Mouse (Mus musculus): ENCODE data around the gene Spocd1. TPM values are rescaled to one million over a fixed set of nuclear protein-coding genes. Genes with fewer than 3 reads are reported as not detected.

Gene Spocd1
- polyA plus RNA-seq, 1 experiment from 2014 or later: not detected

- no peak overlapping the region for H3K9ac ChIP-seq (ENCODE audit: low read length)
- no peaks in the 10 kb centered on the region for H3K9me3 ChIP-seq (ENCODE audit: control insufficient read depth, low read length)
- no peaks in the 10 kb centered on the region for H3K36me3 ChIP-seq (ENCODE audit: control insufficient read depth, insufficient read depth, low read length)
- TF ChIP-seq EP300 (optimal IDR thresholded peaks at IDR 0.05) (no peak), CTCF (IDR thresholded peaks at IDR 0.05; ENCODE audit: low read depth) (no peak)
- no peaks in the 10 kb centered on the region for H3K4me1 ChIP-seq (replicated peaks; ENCODE audit: control insufficient read depth, insufficient read depth)
- H3K4me2 ChIP-seq (replicated peaks; ENCODE audit: low read depth): no peak overlapping the region
- WGBS: 81% methylated on average over 16 of the region's 16 CpGs
- H3K27ac ChIP-seq (replicated peaks): no peak overlapping the region
- no peaks in the 10 kb centered on the region for H3K27me3 ChIP-seq (ENCODE audit: control insufficient read depth, insufficient read depth, low read length)
- DNase-seq (ENCODE audit: low spot score) (no peak), ATAC-seq (ENCODE audit: low FRiP score, low TSS enrichment) (0 out of 2 replicates have a peak, but pooled peaks have one; percentile 36)
- H3K4me3 ChIP-seq (ENCODE audit: low read depth, low read length): no peak overlapping the region
These were observed 65.1 kb downstream of the Spocd1 start for GRCm38 (mm10) chr4:129993944-129994695.

GRCm38 (mm10) chr4:129994728-129995127 lies 65.7 kb downstream of the Spocd1 start:
- ATAC-seq (ENCODE audit: low FRiP score, low TSS enrichment): no peak
- H3K9me3 ChIP-seq (ENCODE audit: control insufficient read depth, low read length): no peaks in the 10 kb centered on the region

GRCm38 (mm10) chr4:129995255-129995654 lies 66.2 kb downstream of the Spocd1 start:
- H3K9ac ChIP-seq (ENCODE audit: low read length): no peak overlapping the region
- TF ChIP-seq CTCF (IDR thresholded peaks at IDR 0.05; ENCODE audit: low read depth) (no peak), EP300 (optimal IDR thresholded peaks at IDR 0.05) (no peak)
- H3K4me2 ChIP-seq (replicated peaks; ENCODE audit: low read depth): no peak overlapping the region
- H3K9me3 ChIP-seq (ENCODE audit: control insufficient read depth, low read length): no peaks in the 10 kb centered on the region
- no peak for ATAC-seq (ENCODE audit: low FRiP score, low TSS enrichment)
- H3K4me1 ChIP-seq (replicated peaks; ENCODE audit: control insufficient read depth, insufficient read depth): no peaks in the 10 kb centered on the region
- H3K4me3 ChIP-seq (ENCODE audit: low read depth, low read length): no peak overlapping the region
- H3K27me3 ChIP-seq (ENCODE audit: control insufficient read depth, insufficient read depth, low read length): no peaks in the 10 kb centered on the region
- H3K36me3 ChIP-seq (ENCODE audit: control insufficient read depth, insufficient read depth, low read length): no peaks in the 10 kb centered on the region
- no peak for DNase-seq (ENCODE audit: low spot score)
- WGBS: 84% methylated on average over 8 of the region's 8 CpGs
- H3K27ac ChIP-seq (replicated peaks): no peak overlapping the region

More at GRCm38 (mm10) chr4:129994728-129995127, 65.7 kb downstream of the Spocd1 start:
- H3K4me3 ChIP-seq (ENCODE audit: low read depth, low read length): no peak overlapping the region
- 74% methylated on average over 5 of the region's 5 CpGs for WGBS
- H3K27me3 ChIP-seq (ENCODE audit: control insufficient read depth, insufficient read depth, low read length): no peaks in the 10 kb centered on the region
- no peak overlapping the region for H3K9ac ChIP-seq (ENCODE audit: low read length)
- TF ChIP-seq CTCF (IDR thresholded peaks at IDR 0.05; ENCODE audit: low read depth) (no peak), EP300 (optimal IDR thresholded peaks at IDR 0.05) (no peak)
- H3K36me3 ChIP-seq (ENCODE audit: control insufficient read depth, insufficient read depth, low read length): no peaks in the 10 kb centered on the region
- H3K4me2 ChIP-seq (replicated peaks; ENCODE audit: low read depth): no peak overlapping the region
- no peak overlapping the region for H3K27ac ChIP-seq (replicated peaks)
- no peaks in the 10 kb centered on the region for H3K4me1 ChIP-seq (replicated peaks; ENCODE audit: control insufficient read depth, insufficient read depth)
- no peak for DNase-seq (ENCODE audit: low spot score)

GRCm38 (mm10) chr4:129996015-129996414 lies 67.0 kb downstream of the Spocd1 start:
- Histone ChIP-seq H3K27me3 (ENCODE audit: control insufficient read depth, insufficient read depth, low read length) (no peaks in the 10 kb centered on the region), H3K9ac (ENCODE audit: low read length) (no peak overlapping the region), H3K9me3 (ENCODE audit: control insufficient read depth, low read length) (no peaks in the 10 kb centered on the region), H3K4me3 (ENCODE audit: low read depth, low read length) (no peak overlapping the region), H3K4me1 (replicated peaks; ENCODE audit: control insufficient read depth, insufficient read depth) (no peaks in the 10 kb centered on the region), H3K36me3 (ENCODE audit: control insufficient read depth, insufficient read depth, low read length) (no peaks in the 10 kb centered on the region), H3K4me2 (replicated peaks; ENCODE audit: low read depth) (no peak overlapping the region), H3K27ac (replicated peaks) (no peak overlapping the region)
- DNase-seq (ENCODE audit: low spot score) (no peak), ATAC-seq (ENCODE audit: low FRiP score, low TSS enrichment) (no peak)
- peak; percentile 53 for TF ChIP-seq CTCF (IDR thresholded peaks at IDR 0.05; ENCODE audit: low read depth)
- TF ChIP-seq EP300 (optimal IDR thresholded peaks at IDR 0.05): no peak
- 83% methylated on average over 4 of the region's 4 CpGs for WGBS

- Histone ChIP-seq H3K4me2 (replicated peaks; ENCODE audit: low read depth) (no peak overlapping the region), H3K9ac (ENCODE audit: low read length) (no peak overlapping the region), H3K27me3 (ENCODE audit: control insufficient read depth, insufficient read depth, low read length) (no peaks in the 10 kb centered on the region), H3K9me3 (ENCODE audit: control insufficient read depth, low read length) (no peaks in the 10 kb centered on the region), H3K4me3 (ENCODE audit: low read depth, low read length) (no peak overlapping the region), H3K4me1 (replicated peaks; ENCODE audit: control insufficient read depth, insufficient read depth) (no peaks in the 10 kb centered on the region), H3K36me3 (ENCODE audit: control insufficient read depth, insufficient read depth, low read length) (no peaks in the 10 kb centered on the region), H3K27ac (replicated peaks) (no peak overlapping the region)
- ATAC-seq (ENCODE audit: low FRiP score, low TSS enrichment) (no peak), DNase-seq (ENCODE audit: low spot score) (no peak)
- TF ChIP-seq CTCF (IDR thresholded peaks at IDR 0.05; ENCODE audit: low read depth) (no peak), EP300 (optimal IDR thresholded peaks at IDR 0.05) (no peak)
- WGBS: 51% methylated on average over 11 of the region's 11 CpGs
These were observed 69.1 kb downstream of the Spocd1 start for GRCm38 (mm10) chr4:129998124-129998523.

GRCm38 (mm10) chr4:130001710-130002109 lies 72.7 kb downstream of the Spocd1 start:
- peak; percentile 7; the same call in 1 of the 2 replicates for TF ChIP-seq CTCF (IDR thresholded peaks at IDR 0.05; ENCODE audit: low read depth)
- no peak for TF ChIP-seq EP300 (optimal IDR thresholded peaks at IDR 0.05)
- Histone ChIP-seq H3K4me2 (replicated peaks; ENCODE audit: low read depth) (no peak overlapping the region), H3K27ac (replicated peaks) (no peak overlapping the region), H3K4me1 (replicated peaks; ENCODE audit: control insufficient read depth, insufficient read depth) (no peaks in the 10 kb centered on the region), H3K9me3 (ENCODE audit: control insufficient read depth, low read length) (no peaks in the 10 kb centered on the region), H3K4me3 (ENCODE audit: low read depth, low read length) (no peak overlapping the region), H3K27me3 (ENCODE audit: control insufficient read depth, insufficient read depth, low read length) (no peaks in the 10 kb centered on the region), H3K36me3 (ENCODE audit: control insufficient read depth, insufficient read depth, low read length) (no peaks in the 10 kb centered on the region), H3K9ac (ENCODE audit: low read length) (no peak overlapping the region)
- ATAC-seq (ENCODE audit: low FRiP score, low TSS enrichment) (no peak; the same call in 1 of the 2 replicates), DNase-seq (ENCODE audit: low spot score) (no peak)
- 27% methylated on average over 5 of the region's 5 CpGs for WGBS

Data from stomach, postnatal 0 days (tissue).